Mouse (Mus musculus) layer of hippocampus, adult 18-20 months (tissue): ENCODE data around the gene Tent4b. TPM values are rescaled to one million over a fixed set of nuclear protein-coding genes. Genes with fewer than 3 reads are reported as not detected.

Experiments used
- DNase-seq, 2 experiments: peaks; one replicate each; pipeline ENCODE4 v3.0.0; 2022; ENCODE audit warnings: low spot score in 2 of 2
- total RNA-seq, 2 experiments: library from RNA; stranded (reverse); gene quantifications; 2 replicates each; pipeline ENCODE4 v1.2.3; 2021

The Tent4b gene
- total RNA-seq, 2 experiments from 2014 or later, result 39.1 to 39.6 TPM

DNA sequence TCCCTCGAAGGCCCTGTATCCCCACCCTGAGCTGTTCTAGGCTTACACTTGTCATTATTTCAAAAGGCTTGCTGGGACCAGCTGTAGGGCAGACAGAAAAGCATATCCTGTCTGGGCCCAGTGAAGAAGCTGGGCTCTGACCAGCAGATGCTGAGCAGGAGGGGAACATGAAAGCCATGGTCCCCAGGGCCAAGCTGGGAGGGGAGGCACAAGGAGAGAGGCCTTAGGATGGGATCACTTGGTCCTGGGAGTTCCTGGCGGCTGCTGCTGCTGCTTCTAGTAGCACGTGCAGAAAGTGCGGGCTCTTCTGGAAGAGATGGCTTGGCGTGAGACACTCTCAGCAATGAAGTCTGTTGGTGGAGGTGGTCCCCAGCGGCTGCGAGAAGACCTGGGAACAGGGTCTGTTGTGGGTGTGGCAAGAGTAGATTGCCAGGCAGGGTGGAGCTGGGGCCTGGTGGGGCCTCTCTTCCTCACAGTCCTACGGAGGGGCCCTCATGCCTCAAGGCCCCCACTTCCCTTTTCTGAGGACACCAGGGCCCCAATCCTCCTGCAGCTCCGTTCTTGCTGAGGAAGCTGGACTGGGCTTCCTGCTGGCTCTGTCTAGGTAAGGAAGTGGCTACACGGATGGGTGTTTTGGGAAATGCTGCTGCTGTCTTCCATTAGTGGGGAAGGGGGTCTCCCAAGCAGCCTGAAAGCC is 101.0 kb downstream of the Tent4b start:
- no peak for DNase-seq

DNA sequence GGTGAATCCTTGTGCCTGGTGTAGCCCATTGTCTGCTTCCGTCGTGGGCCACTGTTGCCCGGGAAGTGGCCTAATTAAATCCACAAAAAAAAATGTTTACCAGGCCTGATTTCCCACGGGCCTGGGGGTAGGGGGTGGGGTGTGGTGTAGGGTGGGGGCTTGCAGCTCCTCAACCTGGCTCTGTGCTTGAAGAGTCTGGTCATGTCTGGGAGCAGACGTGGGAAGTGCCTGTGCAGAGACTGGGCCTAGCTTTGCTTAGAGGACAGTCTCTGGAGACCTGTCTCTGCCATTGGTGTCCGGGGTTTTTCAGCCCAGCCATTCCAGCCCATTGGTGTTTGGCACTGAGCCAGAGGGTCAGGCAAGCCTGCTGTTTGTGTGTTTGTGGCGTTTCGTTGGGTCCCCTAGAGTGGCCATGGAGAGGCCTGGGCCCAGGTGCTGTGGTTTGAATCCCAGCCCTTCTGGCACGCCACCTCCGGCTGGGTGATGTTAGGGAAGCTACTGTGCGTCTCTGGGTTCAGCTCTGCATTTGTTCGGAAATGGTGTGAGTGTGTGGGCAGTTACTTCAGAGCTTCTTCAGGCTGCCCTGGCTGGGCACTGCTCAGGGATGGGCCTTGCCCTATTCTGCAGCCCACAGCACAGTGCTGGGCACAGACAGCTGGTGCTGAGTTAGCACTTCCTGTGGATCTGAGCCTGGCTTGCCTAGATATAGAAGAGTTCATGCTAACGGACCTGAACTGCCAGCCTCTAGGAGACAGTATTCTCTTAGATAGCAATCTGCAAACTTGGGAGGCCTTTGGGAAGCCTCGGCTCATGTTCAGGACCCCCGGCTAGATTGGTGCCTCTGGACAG is 102.8 kb downstream of the Tent4b start:
- DNase-seq, result no peak

DNA sequence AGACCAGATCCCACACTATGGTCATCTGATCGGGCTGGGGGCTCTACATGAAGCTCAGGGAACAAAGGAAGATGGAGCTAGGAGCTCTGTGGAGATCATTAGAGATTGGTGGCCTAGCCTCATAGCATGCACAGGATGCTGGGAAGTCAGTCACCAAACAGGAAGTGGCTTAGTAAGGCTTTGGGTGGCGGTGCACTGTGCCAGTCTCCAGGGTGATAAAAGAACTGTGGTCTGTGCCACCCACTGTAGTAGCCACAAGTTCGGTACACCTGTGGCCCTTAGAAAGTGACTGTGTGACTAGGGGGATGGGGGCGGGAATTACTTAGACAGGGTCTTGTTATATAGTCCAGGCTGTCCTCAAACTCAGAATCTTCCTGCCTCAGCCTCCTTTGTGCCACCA is 106.8 kb downstream of the Tent4b start:
- DNase-seq, result no peak

DNA sequence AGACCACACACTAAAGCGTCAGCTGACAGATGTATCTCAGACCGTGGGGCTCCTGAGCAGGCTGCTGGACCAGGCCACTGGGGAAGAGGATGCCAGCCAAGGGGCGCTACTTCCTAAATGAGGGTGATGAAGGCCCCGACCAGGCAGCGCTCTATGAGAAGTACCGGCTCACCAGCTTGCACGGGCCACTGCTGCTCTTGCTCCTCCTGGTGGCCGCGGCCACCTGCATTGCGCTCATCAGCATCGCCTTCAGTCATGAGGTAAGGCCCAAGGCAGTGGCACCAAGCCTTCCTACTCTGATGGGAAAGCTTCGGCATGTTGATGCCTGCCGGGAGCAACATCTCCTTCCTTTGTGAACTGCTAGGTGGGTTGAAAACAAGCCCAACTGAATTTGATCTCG is 107.5 kb downstream of the Tent4b start:
- DNase-seq, result no peak

DNA sequence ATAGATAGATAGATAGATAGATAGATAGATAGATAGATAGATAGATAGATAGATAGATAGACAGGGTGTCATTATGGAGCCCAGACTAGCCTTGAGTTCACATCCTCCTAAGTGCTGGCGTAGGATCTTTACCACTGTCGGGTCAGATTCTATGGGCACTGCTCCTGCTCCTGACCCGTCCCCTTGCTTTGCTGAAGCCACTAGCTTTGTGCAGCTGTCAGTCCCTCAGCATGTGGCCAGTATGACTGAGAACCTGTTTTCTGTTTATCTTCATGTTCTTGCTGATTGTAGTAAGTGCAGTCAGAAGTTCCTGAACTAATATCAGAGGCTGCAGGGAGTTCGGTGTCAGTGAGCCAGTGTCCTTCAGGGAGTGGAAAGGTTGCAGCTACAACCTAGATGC is 108.7 kb downstream of the Tent4b start:
- DNase-seq, result no peak

Other genes starting within 250 kb of the Tent4b start
- 10 to 100 TPM; 37.0 to 42.7 TPM for gene Zfp423, start 239.6 kb upstream of the Tent4b start, total RNA-seq
- 10 to 100 TPM; 32.2 to 34.0 TPM for gene Cnep1r1, start 80.4 kb upstream of the Tent4b start, total RNA-seq
- 10 to 100 TPM; 24.7 to 24.9 TPM for gene Heatr3, start 61.4 kb upstream of the Tent4b start, total RNA-seq
- gene Adcy7, start 73.2 kb downstream of the Tent4b start, total RNA-seq, result 1 to 10 TPM; 2.2 to 3.3 TPM
- 10 to 100 TPM; 48.4 to 49.9 TPM for gene Brd7, start 163.0 kb downstream of the Tent4b start, total RNA-seq